Mouse (Mus musculus) heart, postnatal 0 days (tissue): ENCODE measurements around the gene Vmn2r109. TPM values are rescaled to one million over a fixed set of nuclear protein-coding genes. Genes with fewer than 3 reads are reported as not detected.
"Not testable (repeated sequence)": the region's sequence is repeated elsewhere in the genome, so short reads cannot be mapped to it uniquely, and the experiment has no call there.

Experiments used
- ATAC-seq: fragments of 200-750 bp; cut with Nextera tagmentation; 2 replicates; pipeline ENCODE4 v1.8.0; 2017; ENCODE audit warnings: low read depth, moderate number of reproducible peaks, moderate library complexity; ENCODE audit not compliant: insufficient read depth
- DNase-seq: peaks from one replicate; pipeline ENCODE4 v3.0.0-alpha.2; 2016; ENCODE audit warnings: low spot score
- H3K27ac ChIP-seq: fragments of 300-500 bp; sonication (generic); 2 replicates; pipeline ENCODE4 v1.5.1; 2014; ENCODE audit warnings: low read depth, mild to moderate bottlenecking
- H3K27me3 ChIP-seq: fragments of 300-500 bp; sonication (generic); 2 replicates; pipeline ENCODE4 v1.6.1; 2014; ENCODE audit warnings: low read length, mixed read lengths; ENCODE audit not compliant: control insufficient read depth, insufficient read depth
- H3K36me3 ChIP-seq: fragments of 300-500 bp; sonication (generic); replicated peaks from 2 replicates; pipeline ENCODE4 v1.6.1; 2014; ENCODE audit warnings: low read length, mixed read lengths; ENCODE audit not compliant: control insufficient read depth, insufficient read depth
- H3K4me1 ChIP-seq: fragments of 300-500 bp; sonication (generic); 2 replicates; pipeline ENCODE4 v1.6.1; 2014; ENCODE audit warnings: antibody characterized with exemption; ENCODE audit not compliant: control insufficient read depth, insufficient read depth
- H3K4me2 ChIP-seq: fragments of 300-500 bp; sonication (generic); 2 replicates; pipeline ENCODE4 v1.6.1; 2014; ENCODE audit warnings: low read depth, mild to moderate bottlenecking, low read length, moderate library complexity
- H3K4me3 ChIP-seq: fragments of 300-500 bp; sonication (generic); 2 replicates; pipeline ENCODE4 v1.5.1; 2014; ENCODE audit warnings: low read depth, low read length
- H3K9ac ChIP-seq: fragments of 300-500 bp; sonication (generic); replicated peaks from 2 replicates; pipeline ENCODE4 v1.6.1; 2014; ENCODE audit warnings: low read depth, low read length, mixed read lengths
- H3K9me3 ChIP-seq: fragments of 300-500 bp; sonication (generic); replicated peaks from 2 replicates; pipeline ENCODE4 v1.6.1; 2016; ENCODE audit warnings: low read length; ENCODE audit not compliant: control insufficient read depth
- CTCF ChIP-seq: IDR thresholded peaks from 2 replicates; pipeline ENCODE4 v1.5.1; 2016; ENCODE audit warnings: antibody characterized with exemption, control low read depth, low read depth
- EP300 ChIP-seq: IDR thresholded peaks from 2 replicates; pipeline ENCODE4 v1.6.1; 2016; ENCODE audit warnings: antibody characterized with exemption, low read depth
- WGBS: fragments of 180-500 bp; shearing (Covaris S2); extraction: QIAGEN DNeasy Blood & Tissue Kit; methylation state at CpG from one replicate; pipeline ENCODE4 v1.1.7; 2014; 5-methylcytosine and 5-hydroxymethylcytosine counted together
- polyA plus RNA-seq: library from polyadenylated mRNA; unstranded; fragments of >200 nt; fragmentation: Nextera tagmentation; extraction: Ambion mirVana; gene quantifications from 2 replicates; pipeline ENCODE4 v1.2.1, GENCODE M21; 2015
- total RNA-seq: library from RNA; depleted of rRNA; stranded (reverse); fragments of >200 nt; gene quantifications from 2 replicates; pipeline ENCODE4 v1.2.3, GENCODE M21; 2014; ENCODE audit warnings: low replicate concordance; rRNA removed

The Vmn2r109 gene
- total RNA-seq (not detected in 2 replicates), polyA plus RNA-seq (not detected in 2 replicates)

GRCm38 (mm10) chr17:20564656-20565055 lies at the start of gene Vmn2r109:
TSS of gene Vmn2r109 (minus strand) at chr17:20564756.
- H3K4me3 ChIP-seq: no peak within 1 kb of the TSS
- no peak within 1 kb of the TSS for H3K4me2 ChIP-seq
- 75% methylated on average over 1 of the region's 1 CpGs for WGBS
- H3K27ac ChIP-seq: no peak within 1 kb of the TSS
- no peak for TF ChIP-seq CTCF
- TF ChIP-seq EP300: no peak
- no peaks in the 10 kb centered on the region for H3K27me3 ChIP-seq
- no peak for ATAC-seq
- no peak for DNase-seq
- no peaks in the 10 kb centered on the region for H3K9me3 ChIP-seq
- H3K36me3 ChIP-seq: no peaks in the 10 kb centered on the region
- no peak within 1 kb of the TSS for H3K9ac ChIP-seq
- H3K4me1 ChIP-seq: no peaks in the 10 kb centered on the region

GRCm38 (mm10) chr17:20596323-20596722 lies 31.8 kb upstream of the Vmn2r109 start, which contains the start of gene Vmn2r110:
TSS of gene Vmn2r110 (minus strand) at chr17:20596423.
- no peak within 1 kb of the TSS for H3K9ac ChIP-seq
- no peak within 1 kb of the TSS for H3K4me2 ChIP-seq
- H3K27me3 ChIP-seq: no peaks in the 10 kb centered on the region
- ATAC-seq (no peak), DNase-seq (no peak)
- H3K9me3 ChIP-seq: peaks cover 1% of the 10 kb centered on the region; the same call in 1 of the 2 replicates
- TF ChIP-seq EP300: no peak
- TF ChIP-seq CTCF: no peak
- WGBS: 17% methylated on average over 1 of the region's 1 CpGs
- H3K36me3 ChIP-seq: no peaks in the 10 kb centered on the region
- H3K4me3 ChIP-seq: no peak within 1 kb of the TSS
- no peak within 1 kb of the TSS for H3K27ac ChIP-seq
- no peaks in the 10 kb centered on the region for H3K4me1 ChIP-seq

DNA sequence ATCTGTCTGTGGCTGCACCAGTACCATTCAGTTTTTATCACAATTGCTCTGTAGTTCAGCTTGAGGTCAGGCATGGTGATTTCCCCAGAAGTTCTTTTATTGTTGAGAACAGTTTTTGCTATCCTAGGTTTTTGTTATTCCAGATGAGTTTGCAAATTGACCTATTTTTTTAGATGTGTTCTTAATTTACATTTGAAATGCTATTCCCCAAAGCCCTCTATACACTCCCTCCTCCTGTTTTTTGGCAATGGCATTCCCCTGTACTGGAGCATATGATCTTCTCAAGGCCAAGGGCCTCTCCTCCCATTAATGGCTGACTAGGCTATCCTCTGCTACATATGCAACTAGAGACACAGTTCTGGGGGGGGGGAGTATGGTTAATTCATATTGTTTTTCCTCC lies 56.3 kb downstream of the Vmn2r109 start:
- H3K4me3 ChIP-seq, H3K27ac ChIP-seq, H3K36me3 ChIP-seq, H3K9me3 ChIP-seq, DNase-seq, H3K4me1 ChIP-seq, H3K9ac ChIP-seq, H3K27me3 ChIP-seq, H3K4me2 ChIP-seq, ATAC-seq: not testable (repeated sequence)

DNA sequence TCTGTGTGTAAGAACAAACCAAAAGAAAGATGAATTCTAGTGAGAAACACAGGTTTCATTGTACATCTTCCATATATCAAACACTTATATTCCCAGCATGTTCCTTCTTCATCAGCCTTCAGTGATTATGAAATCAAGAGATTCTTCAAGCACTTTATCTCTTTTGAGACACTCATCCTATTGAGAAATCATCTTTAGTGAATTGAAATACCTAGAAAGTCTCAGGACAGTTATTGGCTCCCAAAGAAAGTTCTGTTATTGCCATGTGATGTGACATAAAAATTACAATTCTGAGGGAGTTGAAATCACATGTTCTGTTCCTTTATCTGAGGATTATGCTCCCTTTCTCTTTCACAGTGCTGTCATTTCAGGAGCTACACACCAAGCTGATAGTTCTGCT lies 66.7 kb downstream of the Vmn2r109 start, which contains the start of gene Vmn1r225:
TSS of gene Vmn1r225 (plus strand) at position 301 of the 400 bp plus-strand sequence.
- Histone ChIP-seq H3K27ac (no peak within 1 kb of the TSS), H3K4me1 (no peaks in the 10 kb centered on the region), H3K9ac (no peak within 1 kb of the TSS), H3K27me3 (no peaks in the 10 kb centered on the region), H3K4me2 (no peak within 1 kb of the TSS), H3K4me3 (no peak within 1 kb of the TSS), H3K36me3 (no peaks in the 10 kb centered on the region), H3K9me3 (peaks cover 7% of the 10 kb centered on the region; the same call in 1 of the 2 replicates)
- DNase-seq: no peak
- TF ChIP-seq EP300 (no peak), CTCF (no peak)
- no peak for ATAC-seq

Other genes starting within 250 kb of the Vmn2r109 start
- gene Vmn2r107, start 219.5 kb downstream of the Vmn2r109 start, total RNA-seq: not detected in 2 replicates
- gene Vmn2r107, start 219.5 kb downstream of the Vmn2r109 start, polyA plus RNA-seq: not detected in 2 replicates
- not detected in 2 replicates for gene Vmn1r224, start 150.6 kb downstream of the Vmn2r109 start, total RNA-seq
- not detected in 2 replicates for gene Vmn1r224, start 150.6 kb downstream of the Vmn2r109 start, polyA plus RNA-seq
- not detected in 2 replicates for gene Vmn2r108, start 83.4 kb downstream of the Vmn2r109 start, total RNA-seq
- not detected in 2 replicates for gene Vmn2r108, start 83.4 kb downstream of the Vmn2r109 start, polyA plus RNA-seq
- gene Vmn1r225, start 66.6 kb downstream of the Vmn2r109 start, total RNA-seq: not detected in 2 replicates
- not detected in 2 replicates for gene Vmn1r225, start 66.6 kb downstream of the Vmn2r109 start, polyA plus RNA-seq
- not detected in 2 replicates for gene Vmn2r110, start 31.7 kb upstream of the Vmn2r109 start, total RNA-seq
- gene Vmn2r110, start 31.7 kb upstream of the Vmn2r109 start, polyA plus RNA-seq: not detected in 2 replicates
- gene Fpr-rs3, start 60.1 kb upstream of the Vmn2r109 start, total RNA-seq: not detected in 2 replicates
- not detected in 2 replicates for gene Fpr-rs3, start 60.1 kb upstream of the Vmn2r109 start, polyA plus RNA-seq
- not detected in 2 replicates for gene Vmn1r226, start 118.1 kb upstream of the Vmn2r109 start, total RNA-seq
- gene Vmn1r226, start 118.1 kb upstream of the Vmn2r109 start, polyA plus RNA-seq: not detected in 2 replicates
- not detected in 2 replicates for gene Vmn1r227, start 165.1 kb upstream of the Vmn2r109 start, total RNA-seq
- gene Vmn1r227, start 165.1 kb upstream of the Vmn2r109 start, polyA plus RNA-seq: not detected in 2 replicates
- not detected in 2 replicates for gene Vmn1r228, start 221.4 kb upstream of the Vmn2r109 start, total RNA-seq
- gene Vmn1r228, start 221.4 kb upstream of the Vmn2r109 start, polyA plus RNA-seq: not detected in 2 replicates
- gene Vmn1r229, start 246.8 kb upstream of the Vmn2r109 start, total RNA-seq: not detected in 2 replicates
- gene Vmn1r229, start 246.8 kb upstream of the Vmn2r109 start, polyA plus RNA-seq: not detected in 2 replicates